Mouse (Mus musculus): ENCODE data around the gene Foxd3. TPM values are rescaled to one million over a fixed set of nuclear protein-coding genes. Genes with fewer than 3 reads are reported as not detected.

Gene Foxd3
- total RNA-seq, 2 experiments from 2014 or later = 0.60 to 0.98 TPM

Small RNA genes within 50 kb of the gene (microRNA-seq; reads per million reads assigned to microRNA genes)
- gene Gm23366 = not detected

Other genes with a start within 250 kb of the Foxd3 start
- 1 to 10 TPM; 6.7 to 6.8 TPM for gene Alg6, start 59.4 kb downstream of the Foxd3 start, total RNA-seq (2021)
- gene Efcab7, start 172.9 kb downstream of the Foxd3 start, total RNA-seq (2021) = 1 to 10 TPM; 1.7 to 3.1 TPM

Data from heart, postnatal 25 days (tissue).